Mouse (Mus musculus): ENCODE results near the gene Anxa9. TPM values are rescaled to one million over a fixed set of nuclear protein-coding genes. Genes with fewer than 3 reads are reported as not detected.

The Anxa9 gene
- total RNA-seq, 2 experiments from 2014 or later = 1.5 TPM

DNA sequence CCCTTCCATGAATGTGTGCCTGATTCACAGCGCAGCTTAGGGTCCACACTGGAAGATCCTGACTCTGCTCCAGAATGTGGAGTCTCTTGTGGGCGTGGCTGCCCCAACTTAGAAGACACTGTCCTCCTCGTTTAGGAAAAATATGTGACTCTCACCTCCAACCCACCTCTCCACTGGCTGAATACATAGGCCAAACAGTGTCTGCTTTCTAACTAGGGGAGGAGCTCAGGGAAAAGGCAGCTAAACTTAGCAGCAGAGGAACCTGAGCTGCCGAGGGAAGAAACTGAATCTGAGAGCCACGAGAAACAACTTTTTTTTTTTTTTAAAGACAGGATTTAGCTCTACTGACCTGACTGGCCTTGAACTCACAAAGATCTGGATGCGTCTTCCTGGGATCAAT is 31.8 kb downstream of the Anxa9 start:
- Histone ChIP-seq H3K4me3 (no peak overlapping the region), H3K27ac (no peak overlapping the region)
- DNase-seq (ENCODE audit: low spot score in 2 of 2) = no peak
- no peak for TF ChIP-seq CTCF (conservative IDR thresholded peaks at IDR 0.05)

DNA sequence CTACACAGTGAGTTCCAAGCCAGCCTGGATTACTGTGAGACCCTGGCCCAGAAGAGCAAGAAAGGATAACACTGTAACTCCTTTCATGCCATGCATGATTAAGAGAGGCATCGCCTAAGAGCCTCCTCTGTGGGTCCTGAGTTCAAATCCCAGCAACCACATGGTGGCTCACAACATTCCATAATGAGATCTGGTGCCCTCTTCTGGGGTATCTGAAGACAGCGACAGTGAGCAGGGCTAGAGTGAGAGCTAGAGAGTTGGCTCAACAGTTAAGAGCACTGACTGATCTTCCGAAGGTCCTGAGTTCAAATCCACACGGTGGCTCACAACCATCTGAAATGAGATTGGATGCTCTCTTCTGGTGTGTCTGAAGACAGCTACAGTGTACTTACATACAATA is 32.5 kb downstream of the Anxa9 start:
- no peak for DNase-seq (ENCODE audit: low spot score in 2 of 2)
- 0 out of 2 replicates have a peak, but pooled peaks have one; percentile 14 for TF ChIP-seq CTCF (conservative IDR thresholded peaks at IDR 0.05)
- H3K4me3 ChIP-seq = no peak overlapping the region
- no peak overlapping the region for H3K27ac ChIP-seq

DNA sequence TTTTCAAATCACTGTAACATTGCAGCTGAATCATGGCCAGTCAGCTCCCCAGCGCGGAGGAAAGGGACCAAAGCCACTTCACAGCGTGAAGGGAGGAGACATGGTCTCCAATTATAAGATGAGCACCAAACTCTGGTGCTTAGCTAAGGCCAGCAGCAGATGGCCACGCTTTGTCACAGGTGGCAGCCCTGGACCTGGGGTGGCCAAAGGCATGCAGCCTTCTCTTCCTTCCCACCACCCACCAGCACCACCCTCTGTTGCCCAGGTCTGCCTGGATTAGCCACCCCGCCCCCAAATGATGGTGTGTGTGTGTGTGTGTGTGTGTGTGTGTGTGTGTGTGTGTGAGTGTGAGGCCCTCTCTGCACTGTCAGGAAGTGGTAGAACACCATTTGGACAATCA is 33.5 kb downstream of the Anxa9 start:
- Histone ChIP-seq H3K4me3 (no peak overlapping the region), H3K27ac (no peak overlapping the region)
- no peak for DNase-seq (ENCODE audit: low spot score in 2 of 2)
- TF ChIP-seq CTCF (conservative IDR thresholded peaks at IDR 0.05) = no peak

DNA sequence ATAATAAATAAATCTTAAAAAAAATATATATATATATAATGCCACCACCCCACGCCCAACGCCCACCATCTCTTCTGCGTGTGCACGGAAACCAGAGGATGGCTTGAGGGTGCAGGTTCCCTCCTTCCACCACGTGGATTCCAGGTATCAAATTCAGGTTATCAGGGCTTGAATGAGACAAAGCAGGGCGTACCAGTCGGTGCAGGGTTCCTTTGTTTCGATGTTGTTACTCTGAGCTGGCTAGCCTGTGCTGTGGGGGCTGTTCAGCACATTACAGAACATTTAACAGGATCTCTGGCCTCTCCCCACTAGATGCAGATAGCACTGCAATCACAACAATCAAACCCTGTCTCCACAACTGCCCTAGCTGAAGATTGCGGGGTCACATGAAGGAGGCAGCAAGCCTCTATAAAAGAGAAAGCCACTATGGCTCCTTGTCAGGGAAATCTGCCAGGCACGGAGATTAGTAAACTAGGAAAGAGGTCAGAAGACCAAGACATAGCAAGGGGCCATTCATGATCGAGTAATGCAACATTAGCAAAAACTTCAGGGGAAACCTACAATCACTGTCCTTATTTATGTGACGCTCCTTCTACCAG is 36.1 kb downstream of the Anxa9 start:
- no peak overlapping the region for H3K27ac ChIP-seq
- no peak for TF ChIP-seq CTCF (conservative IDR thresholded peaks at IDR 0.05)
- DNase-seq (ENCODE audit: low spot score in 2 of 2) = no peak
- no peak overlapping the region for H3K4me3 ChIP-seq

DNA sequence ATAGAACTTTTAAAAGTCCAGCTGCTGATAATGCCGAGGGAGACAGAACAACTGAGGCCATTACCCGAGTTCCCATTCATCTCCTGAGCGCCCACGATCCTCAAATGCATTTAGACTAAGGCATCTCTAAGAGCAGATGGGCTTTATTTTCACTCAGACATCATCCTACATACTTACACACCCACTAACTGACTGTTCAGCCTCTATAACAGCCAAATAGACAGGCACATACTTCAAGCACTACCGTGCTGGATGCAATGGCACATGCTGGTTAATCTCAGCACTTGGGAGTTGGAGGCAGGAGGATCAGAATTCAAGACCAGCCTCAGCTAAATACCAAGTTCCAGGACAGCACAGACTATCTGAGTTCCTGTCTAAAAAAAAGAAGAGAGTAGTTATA is 37.2 kb downstream of the Anxa9 start:
- no peak overlapping the region for H3K27ac ChIP-seq
- no peak for TF ChIP-seq CTCF (conservative IDR thresholded peaks at IDR 0.05)
- no peak overlapping the region for H3K4me3 ChIP-seq
- DNase-seq (ENCODE audit: low spot score in 2 of 2) = no peak

DNA sequence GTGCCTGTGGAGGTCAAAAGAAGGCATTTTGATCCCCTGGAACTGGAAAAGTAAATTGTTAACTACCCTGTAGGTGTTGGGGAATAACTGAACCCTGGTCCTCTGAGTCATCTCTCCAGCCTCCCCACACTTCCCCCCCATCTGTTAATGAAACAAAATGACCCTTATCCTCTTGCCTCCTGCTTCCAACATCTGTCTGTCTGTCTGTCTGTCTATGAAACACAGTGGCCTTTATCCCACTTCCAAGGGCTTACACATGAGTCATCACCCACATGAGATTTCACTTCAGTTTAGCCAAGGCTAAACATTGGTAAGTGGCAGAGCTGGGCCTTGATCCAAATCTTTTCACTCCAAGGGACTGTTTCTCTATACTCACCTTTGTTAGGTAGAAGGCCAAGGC is 39.1 kb downstream of the Anxa9 start:
- TF ChIP-seq CTCF (conservative IDR thresholded peaks at IDR 0.05) = no peak
- no peak overlapping the region for H3K4me3 ChIP-seq
- no peak overlapping the region for H3K27ac ChIP-seq
- DNase-seq (ENCODE audit: low spot score in 2 of 2) = no peak

DNA sequence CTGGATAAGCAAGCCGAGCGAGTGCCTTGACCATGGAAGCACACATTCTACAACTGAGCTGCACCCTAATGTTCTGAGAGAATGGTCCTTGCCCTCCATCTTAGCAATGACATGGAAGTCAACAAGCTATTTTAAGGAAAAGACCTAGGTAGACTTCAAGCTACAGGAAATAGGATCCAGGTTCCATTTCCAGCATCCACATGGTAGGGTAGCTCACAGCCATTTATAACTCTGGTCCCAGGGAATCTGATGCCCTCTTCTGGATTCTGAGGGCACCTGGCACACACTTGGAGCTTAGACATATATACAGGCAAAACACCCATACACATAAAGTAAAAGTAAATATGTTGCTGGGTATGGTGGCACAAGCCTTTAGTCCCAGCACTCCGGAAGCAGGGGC is 40.9 kb downstream of the Anxa9 start:
- TF ChIP-seq CTCF (conservative IDR thresholded peaks at IDR 0.05) = peak; percentile 24; the same call in 1 of the 2 replicates
- DNase-seq (ENCODE audit: low spot score in 2 of 2) = no peak
- Histone ChIP-seq H3K27ac (no peak overlapping the region), H3K4me3 (no peak overlapping the region)

DNA sequence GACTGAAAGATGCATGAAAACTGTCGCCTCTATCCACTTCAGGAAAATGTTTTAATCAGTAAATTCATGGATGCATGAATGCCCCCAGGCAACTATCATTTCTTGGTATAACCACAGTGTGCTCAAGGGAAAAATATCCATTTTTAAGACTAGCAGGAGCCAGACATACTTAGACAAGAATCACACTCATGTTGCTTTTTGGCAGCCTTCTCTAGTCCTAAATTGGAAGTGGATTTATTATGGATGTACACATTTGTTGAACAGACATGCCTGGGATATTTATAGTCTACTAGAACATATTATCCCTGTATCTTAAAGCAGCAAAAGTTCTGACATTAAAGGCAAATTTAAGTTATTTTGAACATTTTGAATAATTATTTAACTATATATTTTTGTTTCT is 42.3 kb downstream of the Anxa9 start:
- DNase-seq (ENCODE audit: low spot score in 2 of 2) = no peak
- H3K4me3 ChIP-seq = no peak overlapping the region
- no peak for TF ChIP-seq CTCF (conservative IDR thresholded peaks at IDR 0.05)
- no peak overlapping the region for H3K27ac ChIP-seq

DNA sequence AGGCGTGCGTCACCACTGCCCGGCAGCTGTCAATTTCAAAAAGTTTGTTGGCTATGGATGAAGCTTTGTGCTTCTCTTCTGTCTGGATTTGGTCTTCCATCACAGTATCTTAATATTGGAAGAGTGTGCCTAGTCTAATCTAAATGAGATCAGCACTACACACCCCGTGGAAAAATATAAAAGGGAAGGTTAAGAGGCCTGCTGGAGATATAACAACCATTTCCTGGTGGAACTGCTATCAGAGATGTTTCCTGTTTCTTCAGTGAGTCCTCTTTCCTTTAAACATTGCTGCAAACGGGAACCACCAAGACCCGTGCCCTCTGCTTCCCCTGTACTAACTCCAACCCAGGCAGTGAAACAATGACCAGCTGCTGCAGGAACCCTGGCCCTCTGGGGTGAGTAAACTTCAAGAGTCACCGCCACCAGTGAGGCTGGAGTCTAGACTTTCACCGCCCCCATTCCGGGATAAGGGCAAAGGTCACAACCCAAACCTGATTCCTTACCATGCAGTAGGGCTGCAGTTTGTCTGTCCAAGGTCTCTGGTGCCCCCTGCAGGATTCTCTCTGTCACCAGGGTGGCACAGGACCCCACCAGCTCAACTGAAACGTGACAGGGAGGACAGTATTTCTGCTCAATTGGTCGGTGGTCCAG is 43.8 kb downstream of the Anxa9 start:
- Histone ChIP-seq H3K27ac (no peak overlapping the region), H3K4me3 (no peak overlapping the region)
- peak; percentile 85 for TF ChIP-seq CTCF (conservative IDR thresholded peaks at IDR 0.05)
- DNase-seq (ENCODE audit: low spot score in 2 of 2) = peak in 1 of 2 experiments; percentile 65

DNA sequence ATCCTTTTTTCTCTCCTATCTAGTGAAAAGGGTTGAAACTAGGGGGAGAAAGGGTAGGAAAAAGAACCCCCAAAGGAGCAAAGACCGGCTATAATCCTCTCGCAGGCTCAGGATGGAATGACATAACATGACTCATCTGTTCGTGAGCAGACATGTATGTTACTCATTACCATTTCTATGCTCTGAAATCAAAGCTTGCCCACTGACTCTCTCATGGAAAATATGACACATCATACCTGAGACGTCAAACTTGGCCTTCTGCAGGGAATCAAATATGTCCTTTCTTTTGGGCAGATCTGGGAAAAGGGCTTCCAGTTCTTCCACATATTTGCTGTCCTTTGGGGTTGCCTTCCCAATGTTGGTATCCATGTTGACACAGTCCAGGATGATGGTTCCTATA is 45.0 kb downstream of the Anxa9 start:
- DNase-seq (ENCODE audit: low spot score in 2 of 2) = no peak
- H3K27ac ChIP-seq = no peak overlapping the region
- H3K4me3 ChIP-seq = no peak overlapping the region
- no peak for TF ChIP-seq CTCF (conservative IDR thresholded peaks at IDR 0.05)

DNA sequence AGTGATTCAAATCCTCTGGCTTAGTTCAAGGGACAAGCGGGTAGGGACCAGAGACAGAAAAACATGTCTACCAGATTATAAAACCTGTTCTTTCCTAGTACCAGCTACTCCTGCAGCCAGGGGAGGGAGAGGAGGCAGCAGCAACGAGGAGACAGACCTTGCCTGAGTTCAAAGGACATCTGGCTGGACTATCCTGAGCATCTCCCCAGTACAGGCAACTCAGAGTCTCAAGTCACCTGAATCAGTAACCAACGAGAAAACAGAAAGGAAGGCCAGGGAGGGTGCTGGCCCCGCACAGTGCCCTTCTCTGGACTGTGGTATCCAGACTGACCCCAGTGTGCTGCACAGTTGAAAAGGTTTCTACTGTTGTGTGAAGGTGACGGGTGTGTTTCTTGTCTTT is 50.0 kb downstream of the Anxa9 start:
- DNase-seq (ENCODE audit: low spot score in 2 of 2) = no peak
- TF ChIP-seq CTCF (conservative IDR thresholded peaks at IDR 0.05) = no peak
- Histone ChIP-seq H3K27ac (no peak overlapping the region), H3K4me3 (no peak overlapping the region)

DNA sequence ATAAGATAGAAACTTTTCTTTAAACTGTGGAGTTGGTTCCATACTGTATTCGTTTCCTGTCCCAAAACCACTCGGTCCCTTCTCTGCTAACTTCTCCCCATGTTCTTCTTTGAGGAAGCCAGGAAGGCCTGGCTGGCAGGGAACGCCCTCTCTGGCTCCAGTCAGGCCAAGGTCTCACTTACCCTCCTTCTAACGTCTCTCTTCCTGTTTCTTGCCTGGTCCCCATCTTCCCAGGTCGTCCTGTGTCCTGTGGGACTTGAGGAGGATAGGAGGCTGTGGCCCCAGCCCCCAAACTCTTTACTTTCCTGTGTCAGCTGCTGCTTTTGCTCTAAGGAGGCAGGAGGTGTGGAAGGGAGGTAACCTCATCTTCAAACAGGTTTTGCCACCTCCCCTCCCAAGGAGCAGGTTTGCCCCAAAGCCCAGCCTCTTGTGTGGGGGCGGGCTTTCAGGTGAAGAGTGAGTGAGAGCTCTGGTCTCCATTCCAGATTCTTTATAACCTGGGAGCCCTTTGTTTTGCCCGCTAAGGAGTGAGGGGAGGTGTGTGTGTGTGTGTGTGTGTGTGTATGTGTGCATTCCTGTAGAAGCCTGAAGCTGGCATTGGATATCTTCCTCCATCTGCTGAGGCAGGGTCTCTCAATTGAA is 56.1 kb downstream of the Anxa9 start, which contains the start of gene Bnipl:
Gene Bnipl, minus strand, starts transcription at position 411 of the 642 bp plus-strand sequence.
- no peak for DNase-seq (ENCODE audit: low spot score in 2 of 2)
- no peak for TF ChIP-seq CTCF (conservative IDR thresholded peaks at IDR 0.05)
- H3K27ac ChIP-seq = no peak within 1 kb of the TSS
- no peak within 1 kb of the TSS for H3K4me3 ChIP-seq

DNA sequence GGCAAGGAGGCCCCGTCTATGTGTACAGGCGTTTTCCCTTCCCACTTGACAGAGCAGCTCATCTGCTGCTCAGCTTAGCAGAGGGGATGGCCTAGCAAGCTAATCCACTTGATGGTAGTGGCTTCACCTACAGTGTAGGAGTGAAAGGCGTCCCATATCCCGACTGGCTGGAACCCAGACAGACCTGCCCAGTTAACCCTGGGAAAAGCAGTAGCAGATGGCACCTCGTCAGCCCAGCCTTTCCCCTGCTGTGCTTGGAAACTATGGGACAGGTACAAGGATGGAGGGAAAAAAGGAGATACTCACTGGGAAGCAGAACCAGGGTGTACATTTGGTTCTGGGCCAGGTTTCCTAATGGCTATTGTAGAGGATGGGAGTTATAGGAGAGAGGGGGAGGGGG is 56.6 kb downstream of the Anxa9 start:
- no peak overlapping the region for H3K4me3 ChIP-seq
- no peak for DNase-seq (ENCODE audit: low spot score in 2 of 2)
- no peak for TF ChIP-seq CTCF (conservative IDR thresholded peaks at IDR 0.05)
- H3K27ac ChIP-seq = no peak overlapping the region

Data from layer of hippocampus, adult 2 months (tissue).